Mouse (Mus musculus) small intestine, adult 2 months (tissue): ENCODE results near the gene Rsbn1l. TPM values are rescaled to one million over a fixed set of nuclear protein-coding genes. Genes with fewer than 3 reads are reported as not detected.

Experiments
- H3K27ac ChIP-seq: fragments of 200-500 bp; 2 replicates; pipeline ENCODE4 v1.5.1; 2012; ENCODE audit warnings: low read depth, low read length, control low read depth, inconsistent platforms; ENCODE audit not compliant: insufficient read depth
- H3K27me3 ChIP-seq: fragments of 200-500 bp; 2 replicates; pipeline ENCODE4 v1.6.1; 2012; ENCODE audit warnings: mild to moderate bottlenecking, moderate library complexity, low read length, inconsistent platforms; ENCODE audit not compliant: control insufficient read depth, insufficient read depth
- H3K36me3 ChIP-seq: fragments of 200-500 bp; 2 replicates; pipeline ENCODE4 v1.6.1; 2012; ENCODE audit warnings: mild to moderate bottlenecking, low read length, control low read depth, inconsistent platforms; ENCODE audit not compliant: control insufficient read depth, insufficient read depth
- H3K4me1 ChIP-seq: fragments of 200-500 bp; 2 replicates; pipeline ENCODE4 v1.6.1; 2012; ENCODE audit warnings: low read length, inconsistent platforms, mixed read lengths; ENCODE audit not compliant: control insufficient read depth, insufficient read depth, insufficient read length
- H3K4me3 ChIP-seq: fragments of 200-500 bp; 2 replicates; pipeline ENCODE4 v1.5.1; 2012; ENCODE audit warnings: low read depth, mild to moderate bottlenecking, control low read depth, inconsistent platforms, low read length, moderate library complexity
- CTCF ChIP-seq: fragments of 200-500 bp; IDR thresholded peaks from 2 replicates; pipeline ENCODE4 v1.5.1; 2012; ENCODE audit warnings: low read depth, mild to moderate bottlenecking, control low read depth, inconsistent platforms, low read length, moderate library complexity, mixed read lengths; ENCODE audit not compliant: insufficient replicate concordance, insufficient read length; ENCODE audit errors: extremely low read depth
- POLR2A ChIP-seq: fragments of 200-500 bp; IDR thresholded peaks from 2 replicates; pipeline ENCODE4 v1.6.1; 2012; ENCODE audit warnings: low read depth, mild to moderate bottlenecking, control low read depth, inconsistent platforms, low read length, moderate library complexity
- WGBS: fragments of 180-500 bp; shearing (Covaris S2); methylation state at CpG from one replicate; pipeline ENCODE4 v1.1.7; 2018; 5-methylcytosine and 5-hydroxymethylcytosine counted together
- polyA plus RNA-seq: library from polyadenylated mRNA; depleted of rRNA; stranded (reverse); fragments of >200 nt; gene quantifications from 2 replicates; pipeline ENCODE4 v1.2.3, GENCODE M21; 2012

Gene Rsbn1l
- polyA plus RNA-seq, 1 experiment: 3.4 TPM

- no peaks in the 10 kb centered on the region for H3K4me1 ChIP-seq
- WGBS: 64% methylated on average over 3 of the region's 3 CpGs
- no peak overlapping the region for H3K27ac ChIP-seq
- peaks cover 4% of the 10 kb centered on the region; the same call in 1 of the 2 replicates for H3K36me3 ChIP-seq
- H3K4me3 ChIP-seq: no peak overlapping the region
- H3K27me3 ChIP-seq: no peaks in the 10 kb centered on the region
- TF ChIP-seq CTCF: no peak
- TF ChIP-seq POLR2A: no peak
Measured at GRCm38 (mm10) chr5:20924608-20925007, 31.6 kb downstream of the Rsbn1l start.

DNA sequence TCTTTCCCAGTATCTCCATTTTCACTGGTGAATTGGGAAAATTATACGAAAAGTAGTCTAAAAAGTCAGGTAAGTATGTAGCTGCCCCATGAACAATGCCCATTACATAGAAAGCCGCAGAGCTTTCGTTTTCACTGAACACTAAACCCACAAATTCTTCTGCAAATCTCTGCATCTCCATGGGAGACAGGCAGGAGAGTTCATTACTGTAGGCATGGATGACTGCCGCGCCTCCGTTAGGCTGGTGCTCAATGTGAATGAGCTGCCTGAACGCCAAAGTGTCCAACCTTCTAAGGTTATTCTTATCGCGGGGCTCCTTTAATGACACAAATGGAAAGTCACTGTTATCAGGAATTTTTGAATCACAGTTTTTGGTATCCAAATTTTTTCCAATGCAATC, 36.6 kb downstream of the Rsbn1l start:
- no peaks in the 10 kb centered on the region for H3K27me3 ChIP-seq
- no peak overlapping the region for H3K4me3 ChIP-seq
- TF ChIP-seq CTCF (no peak), POLR2A (no peak)
- H3K36me3 ChIP-seq: peaks cover 8% of the 10 kb centered on the region
- H3K27ac ChIP-seq: no peak overlapping the region
- WGBS: 94% methylated on average over 9 of the region's 9 CpGs
- no peaks in the 10 kb centered on the region for H3K4me1 ChIP-seq

DNA sequence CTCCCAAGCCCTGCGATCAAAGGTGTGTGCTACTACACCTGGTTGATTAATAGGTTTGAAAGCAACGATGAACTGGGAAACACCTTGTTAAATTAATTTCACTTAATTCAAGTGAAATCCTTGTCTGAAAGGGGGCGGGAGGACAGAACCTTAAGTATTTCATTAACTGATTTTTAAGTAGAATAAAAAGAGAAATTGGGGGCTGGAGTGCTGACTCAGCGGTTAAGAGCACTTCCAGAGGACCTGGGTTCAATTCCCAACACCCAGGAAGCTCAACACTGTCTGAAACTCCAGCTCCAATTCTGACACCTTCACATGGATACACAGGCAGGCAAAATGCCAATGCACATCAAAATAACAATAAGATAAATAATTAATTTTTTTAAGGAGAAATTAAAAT, 37.2 kb downstream of the Rsbn1l start:
- 89% methylated on average over 4 of the region's 4 CpGs for WGBS
- Histone ChIP-seq H3K36me3 (peaks cover 8% of the 10 kb centered on the region), H3K27me3 (no peaks in the 10 kb centered on the region), H3K27ac (no peak overlapping the region), H3K4me3 (no peak overlapping the region), H3K4me1 (no peaks in the 10 kb centered on the region)
- no peak for TF ChIP-seq CTCF
- no peak for TF ChIP-seq POLR2A

- Histone ChIP-seq H3K4me3 (no peak overlapping the region), H3K27ac (no peak overlapping the region), H3K4me1 (no peaks in the 10 kb centered on the region), H3K36me3 (peaks cover 2% of the 10 kb centered on the region), H3K27me3 (no peaks in the 10 kb centered on the region)
- peak; percentile 28; the same call in 1 of the 2 replicates for TF ChIP-seq CTCF
- no peak for TF ChIP-seq POLR2A
- 74% methylated on average over 11 of the region's 11 CpGs for WGBS
Measured at GRCm38 (mm10) chr5:20913372-20914275, 42.6 kb downstream of the Rsbn1l start.

DNA sequence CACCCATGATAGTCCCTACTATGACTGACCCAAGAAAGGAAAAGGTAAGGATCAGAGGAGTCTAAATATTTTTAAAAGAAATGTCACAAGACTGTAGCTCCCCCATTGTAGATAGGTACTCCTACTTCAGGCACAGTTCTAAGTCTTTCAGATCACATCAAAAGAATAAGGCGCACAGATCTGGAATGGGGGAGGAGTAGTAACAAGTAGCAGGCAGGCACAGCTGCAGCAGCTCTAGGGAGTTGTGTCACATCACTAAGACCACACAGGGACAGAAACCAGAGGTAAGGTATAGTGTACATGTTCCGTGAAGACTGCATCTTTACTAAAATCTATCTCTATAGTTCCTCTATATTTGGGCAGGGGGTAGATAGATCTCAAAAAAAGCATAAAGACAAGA, 44.5 kb downstream of the Rsbn1l start:
- H3K36me3 ChIP-seq: peaks cover 9% of the 10 kb centered on the region
- WGBS: 83% methylated on average over 2 of the region's 2 CpGs
- no peak overlapping the region for H3K4me3 ChIP-seq
- no peaks in the 10 kb centered on the region for H3K27me3 ChIP-seq
- H3K4me1 ChIP-seq: no peaks in the 10 kb centered on the region
- no peak for TF ChIP-seq CTCF
- TF ChIP-seq POLR2A: no peak
- no peak overlapping the region for H3K27ac ChIP-seq

GRCm38 (mm10) chr5:20906191-20906590, 50.0 kb downstream of the Rsbn1l start:
- Histone ChIP-seq H3K27me3 (no peaks in the 10 kb centered on the region), H3K4me3 (no peak overlapping the region), H3K4me1 (no peaks in the 10 kb centered on the region), H3K27ac (no peak overlapping the region), H3K36me3 (peaks cover 33% of the 10 kb centered on the region)
- 95% methylated on average over 7 of the region's 7 CpGs for WGBS
- TF ChIP-seq CTCF: no peak
- no peak for TF ChIP-seq POLR2A

DNA sequence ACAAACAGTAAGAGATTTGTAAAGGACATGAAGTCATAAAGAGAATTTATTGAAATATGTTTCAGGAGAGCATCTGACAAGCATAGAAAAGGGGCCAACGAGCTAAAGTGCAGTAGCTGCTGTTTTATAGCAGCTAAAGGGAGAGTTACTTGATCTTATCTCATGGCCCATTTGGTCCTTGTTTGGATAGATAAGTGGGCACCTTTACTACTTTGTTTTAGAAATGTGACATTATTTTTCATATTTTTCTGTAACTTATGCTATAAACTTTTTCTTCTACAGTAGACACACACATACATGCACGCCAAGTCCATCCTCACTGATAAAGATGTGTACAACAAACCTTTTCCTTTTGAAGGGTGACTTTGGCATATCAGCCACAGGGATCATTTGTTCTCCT, 50.8 kb downstream of the Rsbn1l start:
- no peak overlapping the region for H3K4me3 ChIP-seq
- WGBS: 57% methylated on average over 2 of the region's 2 CpGs

More for the DNA sequence above, 50.8 kb downstream of the Rsbn1l start:
- Histone ChIP-seq H3K36me3 (peaks cover 37% of the 10 kb centered on the region), H3K4me1 (no peaks in the 10 kb centered on the region), H3K27ac (no peak overlapping the region), H3K27me3 (no peaks in the 10 kb centered on the region)
- TF ChIP-seq POLR2A (no peak), CTCF (no peak)
